Mouse (Mus musculus) cerebellum, adult 2 months (tissue): ENCODE measurements around the gene B4galt7.

ENCODE experiments used
- CTCF ChIP-seq: fragments of 200-500 bp; IDR thresholded peaks from 2 replicates; pipeline ENCODE4 v1.5.1; 2011; ENCODE audit warnings: low read depth, mild to moderate bottlenecking, control low read depth, low read length, moderate library complexity, borderline replicate concordance; ENCODE audit not compliant: insufficient read depth
- POLR2A ChIP-seq: fragments of 200-500 bp; IDR thresholded peaks from 2 replicates; pipeline ENCODE4 v1.6.1; 2011; ENCODE audit warnings: low read length, control low read depth, borderline replicate concordance; ENCODE audit not compliant: insufficient read depth

DNA sequence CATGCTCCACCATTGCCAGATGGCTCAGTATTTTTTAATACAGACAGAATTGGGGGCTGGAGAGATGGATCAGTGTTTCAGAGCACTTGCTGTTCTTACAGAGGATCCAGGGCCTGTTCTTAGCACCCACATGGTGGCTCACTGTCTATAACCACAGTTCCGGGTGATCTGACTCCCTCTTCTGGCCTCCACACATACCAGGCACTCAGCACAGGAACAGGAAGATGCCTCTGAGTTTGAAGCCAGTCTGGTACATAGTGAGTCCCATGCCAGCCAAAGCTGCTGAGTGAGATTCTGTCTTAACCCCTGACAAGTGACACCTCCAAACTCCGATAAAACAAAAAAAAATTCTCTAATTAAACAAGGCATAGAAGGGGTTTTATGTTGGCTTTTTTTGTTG is 20.6 kb downstream of the B4galt7 start:
- no peak for TF ChIP-seq CTCF
- TF ChIP-seq POLR2A = no peak
